13 mouse cellular contexts compared by ENCODE assay signal in the genomic region with DNA sequence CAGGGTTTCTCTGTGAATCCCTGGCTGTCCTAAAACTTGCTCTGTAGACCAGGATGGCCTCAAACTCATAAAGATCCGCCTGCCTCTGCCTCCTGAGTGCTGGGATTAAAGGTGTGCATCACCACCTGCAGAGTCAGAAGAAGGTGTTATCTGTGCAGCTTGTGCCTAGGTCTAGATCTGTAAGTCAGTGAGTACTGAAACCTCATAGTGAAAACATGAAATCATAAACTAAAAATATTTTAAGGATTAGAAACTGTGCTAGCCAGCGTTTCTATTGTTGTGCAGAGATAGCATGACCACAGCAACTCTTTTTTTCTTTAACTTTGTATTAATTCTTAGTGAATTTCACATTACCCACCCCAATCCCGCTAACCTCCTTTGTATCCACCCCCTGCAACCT.
"Had no signal": no experiment of that assay in that cellular context is flagged by ENCODE, and none has a peak within 500 bp of the region (broad histone marks: within the 10 kb centered on the region; RNA-seq: fewer than 3 reads in every experiment).

No protein-coding gene starts in this region.

- H3K27ac ChIP-seq: midbrain, embryonic 13.5 days; midbrain, embryonic 15.5 days; neural tube, embryonic 12.5 days had no signal

- H3K36me3 ChIP-seq: midbrain, embryonic 13.5 days; midbrain, embryonic 15.5 days; neural tube, embryonic 12.5 days had no signal

- H3K4me3 ChIP-seq: megakaryocyte, embryonic 14.5 days; midbrain, embryonic 13.5 days; midbrain, embryonic 15.5 days; neural tube, embryonic 12.5 days had no signal

- H3K9me3 ChIP-seq: midbrain, embryonic 13.5 days; midbrain, embryonic 15.5 days had no signal

- DNase-seq: lung, adult 18-20 months; lung, embryonic 14.5 days; lung, postnatal 10 days; lung, postnatal 4 days; right cerebral cortex, postnatal 14 days; spleen, adult 18-20 months; thymus, adult 18-20 months; thymus, postnatal 14 days; thymus, postnatal 36 days had no signal

- H3K4me1 ChIP-seq: megakaryocyte, embryonic 14.5 days; midbrain, embryonic 13.5 days; midbrain, embryonic 15.5 days; neural tube, embryonic 12.5 days had no signal

- H3K27me3 ChIP-seq: midbrain, embryonic 13.5 days; midbrain, embryonic 15.5 days; neural tube, embryonic 12.5 days had no signal
